Mouse (Mus musculus): ENCODE results near the gene Gm42957. TPM values are rescaled to one million over a fixed set of nuclear protein-coding genes. Genes with fewer than 3 reads are reported as not detected.
"Not testable (repeated sequence)": the region's sequence is repeated elsewhere in the genome, so short reads cannot be mapped to it uniquely, and the experiment has no call there.

Gm42957 gene
- polyA plus RNA-seq, 1 experiment from 2014 or later: 0.10 TPM

GRCm38 (mm10) chr3:96599069-96599393 is 36.2 kb upstream of the Gm42957 start:
- H3K9ac ChIP-seq: 0 out of 2 replicates have a peak overlapping the region, but pooled peaks have one; percentile 72
- 69% methylated on average over 8 of the region's 8 CpGs for WGBS
- H3K4me1 ChIP-seq (replicated peaks): peaks cover 65% of the 10 kb centered on the region
- no peak overlapping the region for H3K27ac ChIP-seq
- no peaks in the 10 kb centered on the region for H3K9me3 ChIP-seq (replicated peaks)
- H3K36me3 ChIP-seq: no peaks in the 10 kb centered on the region
- peak overlapping the region; percentile 90 for H3K4me2 ChIP-seq
- no peaks in the 10 kb centered on the region for H3K27me3 ChIP-seq
- no peak for ATAC-seq (replicated peaks; ENCODE audit: insufficient number of reproducible peaks, insufficient read depth, low FRiP score, low read depth)
- H3K4me3 ChIP-seq: no peak overlapping the region

DNA sequence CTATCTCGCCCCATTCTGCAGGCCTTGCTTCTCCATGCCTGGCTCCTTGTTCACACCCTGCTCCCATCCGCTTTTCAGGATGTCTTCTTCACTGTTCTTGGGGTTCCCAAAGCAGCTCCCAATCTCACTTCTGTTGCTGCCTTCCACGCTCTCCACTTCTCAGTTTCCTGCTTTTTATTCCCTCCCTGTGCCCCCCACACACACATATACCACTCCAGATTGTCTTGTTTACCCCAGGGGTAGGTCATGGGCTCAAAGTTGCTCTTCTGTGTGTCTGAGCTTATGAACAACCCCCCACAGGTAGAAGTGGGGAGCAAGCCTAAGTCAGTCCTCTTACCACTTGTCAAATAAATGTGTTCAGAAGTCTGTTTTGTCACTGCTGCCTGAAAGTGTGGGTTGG is 35.9 kb upstream of the Gm42957 start:
- H3K36me3 ChIP-seq: no peaks in the 10 kb centered on the region
- no peaks in the 10 kb centered on the region for H3K27me3 ChIP-seq
- no peak overlapping the region for H3K4me3 ChIP-seq
- no peaks in the 10 kb centered on the region for H3K9me3 ChIP-seq (replicated peaks)
- peaks cover 67% of the 10 kb centered on the region for H3K4me1 ChIP-seq (replicated peaks)
- H3K27ac ChIP-seq: no peak overlapping the region
- H3K4me2 ChIP-seq: 0 out of 2 replicates have a peak overlapping the region, but pooled peaks have one; percentile 90
- H3K9ac ChIP-seq: no peak overlapping the region
- 80% methylated on average over 3 of the region's 3 CpGs for WGBS
- ATAC-seq (replicated peaks; ENCODE audit: insufficient number of reproducible peaks, insufficient read depth, low FRiP score, low read depth): no peak

GRCm38 (mm10) chr3:96600639-96601250 is 34.5 kb upstream of the Gm42957 start, which contains the start of gene Lix1l:
Lix1l (plus strand) TSS chr3:96601149.
- peak; percentile 92 for ATAC-seq (replicated peaks; ENCODE audit: insufficient number of reproducible peaks, insufficient read depth, low FRiP score, low read depth)
- H3K9me3 ChIP-seq (replicated peaks): no peaks in the 10 kb centered on the region
- H3K4me1 ChIP-seq (replicated peaks): peaks cover 70% of the 10 kb centered on the region
- H3K27ac ChIP-seq: peak within 1 kb of the TSS; percentile 97
- under 1% methylated on average over 27 of the region's 27 CpGs for WGBS
- H3K27me3 ChIP-seq: no peaks in the 10 kb centered on the region
- no peaks in the 10 kb centered on the region for H3K36me3 ChIP-seq
- H3K4me3 ChIP-seq: peak within 1 kb of the TSS; percentile 71
- H3K4me2 ChIP-seq: peak within 1 kb of the TSS; percentile 64
- H3K9ac ChIP-seq: peak within 1 kb of the TSS; percentile 76

- peak; percentile 80 for ATAC-seq (replicated peaks; ENCODE audit: insufficient number of reproducible peaks, insufficient read depth, low FRiP score, low read depth)
- Histone ChIP-seq H3K27ac (peak overlapping the region; percentile 97), H3K4me3 (peak overlapping the region; percentile 71), H3K27me3 (no peaks in the 10 kb centered on the region), H3K4me1 (replicated peaks) (peaks cover 64% of the 10 kb centered on the region), H3K4me2 (peak overlapping the region; percentile 64), H3K9me3 (replicated peaks) (no peaks in the 10 kb centered on the region), H3K9ac (peak overlapping the region; percentile 76), H3K36me3 (no peaks in the 10 kb centered on the region)
- WGBS: under 1% methylated on average over 40 of the region's 40 CpGs
Measured at GRCm38 (mm10) chr3:96601251-96601787, 34.0 kb upstream of the Gm42957 start.

- WGBS: 22% methylated on average over 10 of the region's 10 CpGs
- H3K9ac ChIP-seq: peak overlapping the region; percentile 76
- H3K27ac ChIP-seq: peak overlapping the region; percentile 97
- H3K36me3 ChIP-seq: no peaks in the 10 kb centered on the region
- H3K9me3 ChIP-seq (replicated peaks): no peaks in the 10 kb centered on the region
- peak overlapping the region; percentile 71 for H3K4me3 ChIP-seq
- peaks cover 58% of the 10 kb centered on the region for H3K4me1 ChIP-seq (replicated peaks)
- H3K4me2 ChIP-seq: peak overlapping the region; percentile 64
- no peaks in the 10 kb centered on the region for H3K27me3 ChIP-seq
- no peak for ATAC-seq (replicated peaks; ENCODE audit: insufficient number of reproducible peaks, insufficient read depth, low FRiP score, low read depth)
Measured at GRCm38 (mm10) chr3:96601941-96602703, 33.2 kb upstream of the Gm42957 start.

DNA sequence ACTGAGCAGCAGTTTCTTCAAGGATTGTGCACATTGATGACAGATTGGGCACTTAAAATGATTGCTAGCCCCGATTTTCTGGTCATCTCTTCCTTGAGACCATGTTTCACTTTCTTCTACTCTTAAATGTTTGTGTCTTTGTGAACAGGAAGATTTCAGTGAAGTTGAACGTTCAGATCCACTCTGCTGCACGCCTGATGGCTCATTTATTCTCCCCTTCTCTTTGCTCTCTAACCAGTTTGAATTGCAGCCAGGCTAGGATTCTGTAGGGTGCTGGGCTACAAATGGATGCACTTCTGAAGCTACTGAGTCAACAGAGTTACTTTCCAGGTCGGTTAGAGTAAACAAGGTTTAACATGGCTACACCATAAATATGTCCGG is 32.6 kb upstream of the Gm42957 start:
- Histone ChIP-seq H3K27me3 (no peaks in the 10 kb centered on the region), H3K36me3 (no peaks in the 10 kb centered on the region)
- 39% methylated on average over 5 of the region's 5 CpGs for WGBS

DNA sequence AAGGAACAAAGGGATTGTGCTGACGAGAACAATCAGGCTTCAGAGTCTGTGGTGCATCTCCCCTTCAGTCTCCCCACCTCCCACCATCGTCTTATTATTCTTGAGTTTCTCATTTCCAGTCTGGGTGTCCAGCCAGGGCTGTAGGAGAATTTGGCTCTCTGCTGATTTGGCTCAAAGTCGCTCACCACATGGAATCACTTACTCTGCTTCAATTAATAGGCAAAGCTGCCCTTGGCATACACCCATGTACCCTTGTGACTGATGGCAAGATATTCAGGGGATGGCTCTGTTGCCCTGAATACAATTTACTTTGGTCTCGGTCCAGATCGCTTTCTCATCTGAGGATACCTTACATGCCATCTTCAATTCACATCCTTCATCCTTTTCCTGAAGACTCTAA is 32.0 kb upstream of the Gm42957 start:
- Histone ChIP-seq H3K27ac (peak overlapping the region; percentile 97), H3K9me3 (replicated peaks) (no peaks in the 10 kb centered on the region), H3K4me1 (replicated peaks) (peaks cover 54% of the 10 kb centered on the region), H3K36me3 (no peaks in the 10 kb centered on the region), H3K27me3 (no peaks in the 10 kb centered on the region), H3K9ac (no peak overlapping the region; the same call in 1 of the 2 replicates), H3K4me3 (peak overlapping the region; percentile 71), H3K4me2 (peak overlapping the region; percentile 64)
- no peak for ATAC-seq (replicated peaks; ENCODE audit: insufficient number of reproducible peaks, insufficient read depth, low FRiP score, low read depth)
- 64% methylated on average over 5 of the region's 5 CpGs for WGBS

More for the DNA sequence above, 32.6 kb upstream of the Gm42957 start:
- peak overlapping the region; percentile 97 for H3K27ac ChIP-seq
- H3K9me3 ChIP-seq (replicated peaks): no peaks in the 10 kb centered on the region
- H3K4me3 ChIP-seq: peak overlapping the region; percentile 71
- peak overlapping the region; percentile 76 for H3K9ac ChIP-seq
- H3K4me2 ChIP-seq: peak overlapping the region; percentile 64
- H3K4me1 ChIP-seq (replicated peaks): peaks cover 59% of the 10 kb centered on the region
- no peak for ATAC-seq (replicated peaks; ENCODE audit: insufficient number of reproducible peaks, insufficient read depth, low FRiP score, low read depth)

DNA sequence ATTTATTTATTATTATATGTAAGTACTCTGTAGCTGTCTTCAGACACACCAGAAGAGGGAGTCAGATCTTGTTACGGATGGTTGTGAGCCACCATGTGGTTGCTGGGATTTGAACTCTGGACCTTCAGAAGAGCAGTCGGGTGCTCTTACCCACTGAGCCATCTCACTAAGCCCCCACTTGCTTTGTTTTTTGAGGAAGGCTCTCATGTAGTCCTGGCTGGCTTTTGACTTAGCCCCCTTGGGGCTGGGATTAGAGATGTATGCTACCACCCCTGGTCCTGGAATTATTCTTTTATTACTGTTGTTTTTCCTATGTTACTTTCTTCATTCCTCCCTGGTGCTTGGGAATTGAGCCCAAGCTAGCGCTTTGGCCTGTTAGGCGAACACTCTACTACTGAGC is 29.3 kb upstream of the Gm42957 start:
- not testable (repeated sequence) for ATAC-seq (replicated peaks; ENCODE audit: insufficient number of reproducible peaks, insufficient read depth, low FRiP score, low read depth); H3K36me3 ChIP-seq; H3K9ac ChIP-seq; H3K4me2 ChIP-seq; H3K27ac ChIP-seq; H3K27me3 ChIP-seq; H3K9me3 ChIP-seq (replicated peaks); H3K4me3 ChIP-seq
- 90% methylated on average over 4 of the region's 4 CpGs for WGBS
- peaks cover 43% of the 10 kb centered on the region for H3K4me1 ChIP-seq (replicated peaks)

DNA sequence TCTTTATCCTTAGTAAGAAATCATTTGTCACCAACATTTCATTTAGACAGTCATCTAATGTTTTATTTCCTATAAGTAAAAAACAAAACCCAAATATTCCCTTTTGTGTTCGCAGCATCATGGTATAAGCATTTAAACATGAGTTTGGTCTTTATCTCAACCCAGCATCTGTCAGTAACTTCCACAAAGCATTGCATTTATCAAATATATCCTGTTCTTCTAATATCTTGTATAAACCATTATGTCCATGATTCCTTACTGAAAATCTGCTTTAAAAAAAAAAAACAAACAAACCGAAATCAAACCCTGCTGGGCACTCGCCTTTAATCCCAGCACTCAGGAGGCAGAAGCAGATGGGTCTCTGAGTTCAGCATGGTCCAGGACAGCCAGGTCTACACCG is 28.7 kb upstream of the Gm42957 start:
- whole genome bisulfite sequencing: 87% methylated on average over 4 of the region's 4 CpGs
- H3K4me2 ChIP-seq: no peak overlapping the region
- no peaks in the 10 kb centered on the region for H3K9me3 ChIP-seq (replicated peaks)
- H3K27ac ChIP-seq: no peak overlapping the region
- H3K4me1 ChIP-seq (replicated peaks): peaks cover 43% of the 10 kb centered on the region
- H3K36me3 ChIP-seq: no peaks in the 10 kb centered on the region
- H3K4me3 ChIP-seq: no peak overlapping the region
- H3K27me3 ChIP-seq: no peaks in the 10 kb centered on the region
- no peak overlapping the region for H3K9ac ChIP-seq
- ATAC-seq (replicated peaks; ENCODE audit: insufficient number of reproducible peaks, insufficient read depth, low FRiP score, low read depth): no peak

GRCm38 (mm10) chr3:96617941-96618340 is 17.3 kb upstream of the Gm42957 start:
- no peaks in the 10 kb centered on the region for H3K27me3 ChIP-seq
- no peak overlapping the region for H3K27ac ChIP-seq
- no peak overlapping the region for H3K4me3 ChIP-seq
- H3K4me1 ChIP-seq (replicated peaks): no peaks in the 10 kb centered on the region
- WGBS: 90% methylated on average over 3 of the region's 3 CpGs
- H3K9ac ChIP-seq: no peak overlapping the region
- no peaks in the 10 kb centered on the region for H3K9me3 ChIP-seq (replicated peaks)
- H3K4me2 ChIP-seq: no peak overlapping the region
- ATAC-seq (replicated peaks; ENCODE audit: insufficient number of reproducible peaks, insufficient read depth, low FRiP score, low read depth): no peak
- H3K36me3 ChIP-seq: peaks cover 74% of the 10 kb centered on the region

GRCm38 (mm10) chr3:96623201-96623600 is 12.1 kb upstream of the Gm42957 start:
- Histone ChIP-seq H3K4me1 (replicated peaks) (no peaks in the 10 kb centered on the region), H3K9me3 (replicated peaks) (no peaks in the 10 kb centered on the region), H3K27ac (no peak overlapping the region), H3K9ac (no peak overlapping the region), H3K27me3 (no peaks in the 10 kb centered on the region), H3K4me3 (no peak overlapping the region), H3K4me2 (no peak overlapping the region), H3K36me3 (peaks cover 65% of the 10 kb centered on the region)
- WGBS: 95% methylated on average over 4 of the region's 4 CpGs
- no peak for ATAC-seq (replicated peaks; ENCODE audit: insufficient number of reproducible peaks, insufficient read depth, low FRiP score, low read depth)

Data from heart, embryonic 15.5 days (tissue).